Mouse (Mus musculus) G1E (cell line): Measurements from ENCODE around the gene Pom121l2.

Source experiments
- CTCF ChIP-seq: IDR thresholded peaks from 2 replicates; pipeline ENCODE4 v1.5.1; 2012; ENCODE audit warnings: low read depth, low read length, inconsistent platforms, mixed read lengths
- GATA1 ChIP-seq: IDR thresholded peaks from 2 replicates; pipeline ENCODE4 v1.6.1; 2012; ENCODE audit warnings: borderline replicate concordance, low read length, inconsistent platforms, mixed read lengths
- POLR2AphosphoS5 ChIP-seq: IDR thresholded peaks from 2 replicates; pipeline ENCODE4 v1.6.1; 2012; ENCODE audit warnings: low read depth, low read length, inconsistent platforms; ENCODE audit not compliant: insufficient replicate concordance
- TAL1 ChIP-seq: conservative IDR thresholded peaks from 2 replicates; pipeline ENCODE4 v1.6.1; 2012; ENCODE audit warnings: low read depth, low read length, inconsistent platforms, mixed read lengths

DNA sequence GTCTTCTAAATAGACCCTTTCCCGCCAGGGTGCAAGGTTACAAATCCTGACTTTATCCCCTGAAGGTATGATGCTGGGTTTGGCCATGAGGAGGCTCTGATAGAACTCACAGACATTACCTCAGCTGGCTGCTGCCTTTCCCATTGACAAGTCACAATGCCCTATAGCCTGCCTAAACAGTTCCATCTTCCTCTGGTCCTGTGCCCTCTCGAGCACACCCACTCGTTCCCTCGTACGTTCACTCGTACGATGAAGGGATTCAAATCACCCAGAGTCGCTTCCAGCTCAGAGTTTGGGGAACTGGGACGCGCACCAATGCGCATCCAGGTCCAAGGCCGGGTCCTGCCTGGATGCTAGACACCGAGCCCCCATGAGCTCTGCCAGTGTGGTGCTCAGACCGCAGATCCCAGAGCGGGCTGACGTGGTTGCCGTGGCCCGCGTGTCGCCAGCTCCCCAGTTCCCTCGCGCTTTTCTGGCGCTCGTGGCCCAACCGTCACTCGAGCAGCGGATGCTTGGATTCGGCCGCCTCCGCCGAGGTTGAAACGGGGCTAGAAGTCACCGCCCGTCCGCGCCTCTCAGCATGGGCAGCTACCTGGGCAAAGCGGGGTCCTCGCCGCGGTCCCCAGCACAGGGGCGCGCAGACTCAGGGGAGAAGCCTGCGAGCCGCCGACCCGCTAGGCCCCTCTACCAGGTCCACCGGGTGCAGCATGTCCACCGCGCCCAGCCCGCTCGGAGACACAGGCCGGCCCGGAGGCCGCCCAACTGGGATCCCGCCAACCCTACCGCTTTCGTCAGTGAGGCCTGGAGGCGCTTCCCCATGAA lies at the start of gene Pom121l2:
- TF ChIP-seq CTCF (no peak), POLR2AphosphoS5 (no peak), GATA1 (no peak), TAL1 (no peak)
